Mouse (Mus musculus): ENCODE measurements around the gene Ces5a.

DNA sequence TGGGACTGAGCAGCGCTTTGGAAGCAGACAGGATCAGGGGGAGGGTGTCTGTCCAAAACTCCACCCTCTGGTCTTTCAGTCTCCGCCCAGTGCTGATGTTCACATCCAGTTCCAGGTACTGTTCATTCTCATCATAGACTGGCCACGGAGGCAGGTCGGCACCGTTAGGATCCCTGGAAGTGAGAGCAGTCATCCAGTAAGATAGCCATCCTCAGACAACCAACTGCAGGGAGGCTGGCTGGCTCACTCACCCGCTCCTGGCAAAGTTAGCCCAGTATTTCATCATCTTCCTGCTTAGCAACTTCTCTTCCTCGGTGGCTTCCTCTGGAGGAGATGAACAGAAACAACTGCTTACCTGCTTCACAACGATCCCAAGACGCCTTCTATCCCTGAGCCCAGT lies 36.2 kb downstream of the Ces5a start:
- no peak for TF ChIP-seq POLR2A (IDR thresholded peaks at IDR 0.05; ENCODE audit: borderline replicate concordance, extremely low read depth, insufficient read depth, insufficient read length, poor library complexity, severe bottlenecking)
- no peak for TF ChIP-seq CTCF (IDR thresholded peaks at IDR 0.05; ENCODE audit: borderline replicate concordance, extremely low read depth, insufficient read depth, insufficient read length)
